Mouse (Mus musculus): ENCODE results near the gene 1700030J22Rik. TPM values are rescaled to one million over a fixed set of nuclear protein-coding genes. Genes with fewer than 3 reads are reported as not detected.

1700030J22Rik gene
- 0.67 and 1.2 TPM in 2 replicates for polyA plus RNA-seq (2014; fragmentation: Nextera tagmentation; extraction: Ambion mirVana)

- H3K4me3 ChIP-seq (ENCODE audit: low read depth, low read length) = peak within 1 kb of the TSS; percentile 94
- H3K4me1 ChIP-seq (replicated peaks; ENCODE audit: control insufficient read depth, insufficient read depth, low read length) = peaks cover 13% of the 10 kb centered on the region
- no peaks in the 10 kb centered on the region for H3K9me3 ChIP-seq (ENCODE audit: control insufficient read depth, low read length)
- peak; percentile 99 for ATAC-seq (replicated peaks; ENCODE audit: low FRiP score, low TSS enrichment, low read depth)
- H3K4me2 ChIP-seq (ENCODE audit: low read length) = peak within 1 kb of the TSS; percentile 78
- under 1% methylated on average over 46 of the region's 46 CpGs for WGBS
- DNase-seq (ENCODE audit: low spot score) = peak; percentile 99
- H3K27ac ChIP-seq (ENCODE audit: low read depth) = no peak within 1 kb of the TSS; the same call in 1 of the 2 replicates
- H3K9ac ChIP-seq (ENCODE audit: low read length) = peak within 1 kb of the TSS; percentile 22
- no peaks in the 10 kb centered on the region for H3K27me3 ChIP-seq (replicated peaks; ENCODE audit: control insufficient read depth, insufficient read depth, low read length)
- H3K36me3 ChIP-seq (ENCODE audit: control insufficient read depth, insufficient read depth, low read length) = peaks cover 18% of the 10 kb centered on the region
Measured at GRCm38 (mm10) chr8:116978631-116979256, at the start of gene 1700030J22Rik. TSS of gene 1700030J22Rik (minus strand) at chr8:116978959.

- ATAC-seq (replicated peaks; ENCODE audit: low FRiP score, low TSS enrichment, low read depth) = no peak
Measured at GRCm38 (mm10) chr8:117027601-117028000, 48.8 kb upstream of the 1700030J22Rik start.

GRCm38 (mm10) chr8:117022297-117022993 is 43.7 kb upstream of the 1700030J22Rik start:
- Histone ChIP-seq H3K4me2 (ENCODE audit: low read length) (no peak overlapping the region), H3K9me3 (ENCODE audit: control insufficient read depth, low read length) (no peaks in the 10 kb centered on the region), H3K36me3 (ENCODE audit: control insufficient read depth, insufficient read depth, low read length) (no peaks in the 10 kb centered on the region), H3K9ac (ENCODE audit: low read length) (no peak overlapping the region), H3K4me1 (replicated peaks; ENCODE audit: control insufficient read depth, insufficient read depth, low read length) (no peaks in the 10 kb centered on the region), H3K27me3 (replicated peaks; ENCODE audit: control insufficient read depth, insufficient read depth, low read length) (no peaks in the 10 kb centered on the region), H3K4me3 (ENCODE audit: low read depth, low read length) (no peak overlapping the region), H3K27ac (ENCODE audit: low read depth) (no peak overlapping the region)
- DNase-seq (ENCODE audit: low spot score) (no peak), ATAC-seq (replicated peaks; ENCODE audit: low FRiP score, low TSS enrichment, low read depth) (no peak)
- 60% methylated on average over 1 of the region's 1 CpGs for WGBS

More at GRCm38 (mm10) chr8:117027601-117028000, 48.8 kb upstream of the 1700030J22Rik start:
- Histone ChIP-seq H3K9ac (ENCODE audit: low read length) (no peak overlapping the region), H3K36me3 (ENCODE audit: control insufficient read depth, insufficient read depth, low read length) (no peaks in the 10 kb centered on the region), H3K4me2 (ENCODE audit: low read length) (no peak overlapping the region), H3K4me3 (ENCODE audit: low read depth, low read length) (no peak overlapping the region), H3K4me1 (replicated peaks; ENCODE audit: control insufficient read depth, insufficient read depth, low read length) (no peaks in the 10 kb centered on the region), H3K27ac (ENCODE audit: low read depth) (no peak overlapping the region), H3K9me3 (ENCODE audit: control insufficient read depth, low read length) (no peaks in the 10 kb centered on the region), H3K27me3 (replicated peaks; ENCODE audit: control insufficient read depth, insufficient read depth, low read length) (no peaks in the 10 kb centered on the region)
- no peak for DNase-seq (ENCODE audit: low spot score)
- WGBS = 85% methylated on average over 5 of the region's 5 CpGs

- DNase-seq (ENCODE audit: low spot score) = no peak
- H3K27me3 ChIP-seq (replicated peaks; ENCODE audit: control insufficient read depth, insufficient read depth, low read length) = no peaks in the 10 kb centered on the region
- H3K4me3 ChIP-seq (ENCODE audit: low read depth, low read length) = no peak overlapping the region
- H3K36me3 ChIP-seq (ENCODE audit: control insufficient read depth, insufficient read depth, low read length) = no peaks in the 10 kb centered on the region
- no peak overlapping the region for H3K27ac ChIP-seq (ENCODE audit: low read depth)
- H3K9me3 ChIP-seq (ENCODE audit: control insufficient read depth, low read length) = no peaks in the 10 kb centered on the region
- no peak overlapping the region for H3K9ac ChIP-seq (ENCODE audit: low read length)
- no peak overlapping the region for H3K4me2 ChIP-seq (ENCODE audit: low read length)
- 68% methylated on average over 18 of the region's 18 CpGs for WGBS
- H3K4me1 ChIP-seq (replicated peaks; ENCODE audit: control insufficient read depth, insufficient read depth, low read length) = no peaks in the 10 kb centered on the region
- no peak for ATAC-seq (replicated peaks; ENCODE audit: low FRiP score, low TSS enrichment, low read depth)
Measured at GRCm38 (mm10) chr8:117019323-117020275, 40.8 kb upstream of the 1700030J22Rik start.

DNA sequence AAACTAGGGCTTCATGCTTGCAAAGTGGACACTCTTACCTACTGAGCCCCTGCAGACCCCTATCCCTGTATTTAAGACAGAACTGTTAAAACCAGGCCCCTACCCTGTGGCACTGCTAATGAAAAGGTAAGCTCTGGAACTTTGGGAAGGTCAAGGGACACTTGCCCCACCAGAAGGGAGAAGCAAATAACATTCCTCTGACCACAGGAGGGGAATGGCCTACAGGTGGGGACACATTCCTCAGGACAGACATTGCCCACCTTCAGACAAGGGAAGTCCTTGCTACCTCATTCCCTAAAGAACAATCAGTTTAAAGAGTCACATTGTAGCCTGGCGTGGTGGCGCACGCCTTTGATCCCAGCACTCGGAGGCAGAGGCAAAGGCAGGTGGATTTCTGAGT is 39.1 kb upstream of the 1700030J22Rik start:
- DNase-seq (ENCODE audit: low spot score) (no peak), ATAC-seq (replicated peaks; ENCODE audit: low FRiP score, low TSS enrichment, low read depth) (no peak)
- no peak overlapping the region for H3K9ac ChIP-seq (ENCODE audit: low read length)
- H3K36me3 ChIP-seq (ENCODE audit: control insufficient read depth, insufficient read depth, low read length) = no peaks in the 10 kb centered on the region
- no peaks in the 10 kb centered on the region for H3K27me3 ChIP-seq (replicated peaks; ENCODE audit: control insufficient read depth, insufficient read depth, low read length)
- H3K9me3 ChIP-seq (ENCODE audit: control insufficient read depth, low read length) = no peaks in the 10 kb centered on the region
- H3K4me3 ChIP-seq (ENCODE audit: low read depth, low read length) = no peak overlapping the region
- no peaks in the 10 kb centered on the region for H3K4me1 ChIP-seq (replicated peaks; ENCODE audit: control insufficient read depth, insufficient read depth, low read length)
- no peak overlapping the region for H3K27ac ChIP-seq (ENCODE audit: low read depth)
- no peak overlapping the region for H3K4me2 ChIP-seq (ENCODE audit: low read length)
- WGBS = 92% methylated on average over 4 of the region's 4 CpGs

GRCm38 (mm10) chr8:117017006-117017405 is 38.2 kb upstream of the 1700030J22Rik start:
- no peak overlapping the region for H3K9ac ChIP-seq (ENCODE audit: low read length)
- H3K4me3 ChIP-seq (ENCODE audit: low read depth, low read length) = no peak overlapping the region
- no peaks in the 10 kb centered on the region for H3K9me3 ChIP-seq (ENCODE audit: control insufficient read depth, low read length)
- 73% methylated on average over 8 of the region's 8 CpGs for WGBS
- DNase-seq (ENCODE audit: low spot score) (no peak), ATAC-seq (replicated peaks; ENCODE audit: low FRiP score, low TSS enrichment, low read depth) (no peak)
- H3K27me3 ChIP-seq (replicated peaks; ENCODE audit: control insufficient read depth, insufficient read depth, low read length) = no peaks in the 10 kb centered on the region
- no peaks in the 10 kb centered on the region for H3K36me3 ChIP-seq (ENCODE audit: control insufficient read depth, insufficient read depth, low read length)
- no peak overlapping the region for H3K4me2 ChIP-seq (ENCODE audit: low read length)
- no peak overlapping the region for H3K27ac ChIP-seq (ENCODE audit: low read depth)
- no peaks in the 10 kb centered on the region for H3K4me1 ChIP-seq (replicated peaks; ENCODE audit: control insufficient read depth, insufficient read depth, low read length)

DNA sequence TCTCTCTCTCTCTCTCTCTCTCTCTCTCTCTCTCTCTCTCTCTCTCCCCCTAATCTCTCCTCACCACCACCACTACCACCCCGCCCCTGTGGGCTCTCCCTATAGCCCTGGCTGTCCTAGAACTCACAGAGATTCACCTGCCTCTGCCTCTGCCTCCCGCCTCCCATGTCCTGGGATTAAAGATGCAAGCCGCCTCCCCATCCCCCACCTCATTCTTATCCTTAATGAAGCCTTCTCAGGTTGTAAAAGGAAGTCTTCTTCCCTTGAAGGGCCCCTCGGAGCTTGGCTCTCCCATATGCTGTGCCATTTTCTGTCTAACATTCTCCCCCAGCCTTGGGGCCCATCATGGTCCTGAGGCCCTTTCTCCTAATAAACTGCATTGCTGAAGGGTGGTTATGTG is 36.9 kb upstream of the 1700030J22Rik start:
- no peaks in the 10 kb centered on the region for H3K36me3 ChIP-seq (ENCODE audit: control insufficient read depth, insufficient read depth, low read length)
- H3K4me3 ChIP-seq (ENCODE audit: low read depth, low read length) = no peak overlapping the region
- H3K4me2 ChIP-seq (ENCODE audit: low read length) = no peak overlapping the region
- 54% methylated on average over 4 of the region's 4 CpGs for WGBS
- H3K27me3 ChIP-seq (replicated peaks; ENCODE audit: control insufficient read depth, insufficient read depth, low read length) = no peaks in the 10 kb centered on the region
- ATAC-seq (replicated peaks; ENCODE audit: low FRiP score, low TSS enrichment, low read depth) (no peak), DNase-seq (ENCODE audit: low spot score) (no peak)
- H3K9ac ChIP-seq (ENCODE audit: low read length) = no peak overlapping the region
- H3K9me3 ChIP-seq (ENCODE audit: control insufficient read depth, low read length) = no peaks in the 10 kb centered on the region
- H3K4me1 ChIP-seq (replicated peaks; ENCODE audit: control insufficient read depth, insufficient read depth, low read length) = no peaks in the 10 kb centered on the region
- no peak overlapping the region for H3K27ac ChIP-seq (ENCODE audit: low read depth)

- Histone ChIP-seq H3K36me3 (ENCODE audit: control insufficient read depth, insufficient read depth, low read length) (no peaks in the 10 kb centered on the region), H3K4me3 (ENCODE audit: low read depth, low read length) (no peak overlapping the region), H3K4me1 (replicated peaks; ENCODE audit: control insufficient read depth, insufficient read depth, low read length) (no peaks in the 10 kb centered on the region), H3K4me2 (ENCODE audit: low read length) (no peak overlapping the region), H3K27ac (ENCODE audit: low read depth) (no peak overlapping the region), H3K9ac (ENCODE audit: low read length) (no peak overlapping the region), H3K27me3 (replicated peaks; ENCODE audit: control insufficient read depth, insufficient read depth, low read length) (no peaks in the 10 kb centered on the region), H3K9me3 (ENCODE audit: control insufficient read depth, low read length) (no peaks in the 10 kb centered on the region)
- 90% methylated on average over 9 of the region's 9 CpGs for WGBS
- no peak for DNase-seq (ENCODE audit: low spot score)
- ATAC-seq (replicated peaks; ENCODE audit: low FRiP score, low TSS enrichment, low read depth) = no peak
Measured at GRCm38 (mm10) chr8:117011366-117011765, 32.6 kb upstream of the 1700030J22Rik start.
